Mouse (Mus musculus) hindbrain, embryonic 15.5 days (tissue): Measurements from ENCODE around the gene Hoxb7. TPM values are rescaled to one million over a fixed set of nuclear protein-coding genes. Genes with fewer than 3 reads are reported as not detected.

Experiments used
- ATAC-seq: fragments of 200-750 bp; cut with Nextera tagmentation; 2 replicates; pipeline ENCODE4 v1.8.0; 2017; ENCODE audit warnings: low read depth, moderate number of reproducible peaks, moderate TSS enrichment; ENCODE audit not compliant: low FRiP score
- H3K27ac ChIP-seq: fragments of 300-500 bp; sonication (generic); replicated peaks from 2 replicates; pipeline ENCODE4 v1.5.1; 2015; ENCODE audit warnings: mild to moderate bottlenecking, inconsistent platforms
- H3K27me3 ChIP-seq: fragments of 300-500 bp; sonication (generic); 2 replicates; pipeline ENCODE4 v1.6.1; 2015; ENCODE audit warnings: control low read depth, inconsistent platforms
- H3K36me3 ChIP-seq: fragments of 300-500 bp; sonication (generic); 2 replicates; pipeline ENCODE4 v1.6.1; 2015; ENCODE audit warnings: control low read depth, inconsistent platforms
- H3K4me1 ChIP-seq: fragments of 300-500 bp; sonication (generic); replicated peaks from 2 replicates; pipeline ENCODE4 v1.6.1; 2015; ENCODE audit warnings: control low read depth, inconsistent platforms
- H3K4me2 ChIP-seq: fragments of 300-500 bp; sonication (generic); 2 replicates; pipeline ENCODE4 v1.6.1; 2015; ENCODE audit warnings: moderate library complexity, mild to moderate bottlenecking, inconsistent platforms
- H3K4me3 ChIP-seq: fragments of 300-500 bp; sonication (generic); 2 replicates; pipeline ENCODE4 v1.5.1; 2015; ENCODE audit warnings: mild to moderate bottlenecking, inconsistent platforms
- H3K9ac ChIP-seq: fragments of 300-500 bp; sonication (generic); 2 replicates; pipeline ENCODE4 v1.6.1; 2015; ENCODE audit warnings: inconsistent platforms
- H3K9me3 ChIP-seq: fragments of 300-500 bp; sonication (generic); 2 replicates; pipeline ENCODE4 v1.6.1; 2016; ENCODE audit warnings: control low read depth, inconsistent platforms
- WGBS: fragments of 180-500 bp; shearing (Covaris S2); methylation state at CpG from one replicate; pipeline ENCODE4 v1.1.7; 2015; 5-methylcytosine and 5-hydroxymethylcytosine counted together
- polyA plus RNA-seq: library from polyadenylated mRNA; unstranded; fragments of >200 nt; fragmentation: Nextera tagmentation; extraction: Ambion mirVana; gene quantifications from 2 replicates; pipeline ENCODE4 v1.2.1, GENCODE M21; 2015

The Hoxb7 gene
- polyA plus RNA-seq, 1 experiment from 2014 or later: 33.6 TPM

DNA sequence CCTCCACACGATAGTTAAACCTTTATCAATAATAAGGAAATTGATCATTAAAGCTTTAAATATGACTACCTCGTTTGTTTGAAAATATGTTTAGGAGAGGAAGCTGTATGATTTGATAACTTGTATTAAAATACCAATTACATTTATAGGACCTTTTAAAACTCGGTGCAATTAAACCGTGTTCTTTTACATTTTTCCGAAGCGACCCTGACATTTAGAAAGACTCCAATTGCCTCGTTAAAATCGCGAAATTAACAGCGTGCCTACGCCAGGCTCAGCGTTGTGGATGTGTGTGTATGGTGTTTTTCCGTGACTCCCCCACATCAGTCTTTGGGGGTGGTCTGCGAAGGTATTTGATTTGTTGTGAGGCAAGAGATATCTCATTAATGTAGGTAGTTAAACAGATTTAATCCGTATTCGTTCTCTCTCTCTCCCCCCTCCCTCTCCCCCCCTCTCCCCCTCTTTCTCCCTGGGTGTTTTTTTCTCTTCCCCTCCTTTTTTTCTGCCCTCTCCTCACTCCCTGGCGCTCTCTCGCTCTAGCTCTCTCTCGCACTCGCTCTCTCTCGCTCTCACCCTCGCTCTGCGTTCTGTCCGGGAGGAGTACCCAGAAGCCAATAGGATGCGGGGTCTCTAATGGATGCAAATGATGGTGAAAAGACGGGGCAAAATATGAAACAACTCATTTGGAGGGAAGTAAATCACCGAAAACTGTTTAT lies 4.4 kb upstream of the Hoxb7 start, which contains the start of gene Hoxb8:
Gene Hoxb8 (plus strand): TSS at position 51 of the 716 bp plus-strand sequence.
- Histone ChIP-seq H3K4me2 (peak within 1 kb of the TSS; percentile 50), H3K9ac (no peak within 1 kb of the TSS; the same call in 1 of the 2 replicates), H3K4me3 (peak within 1 kb of the TSS; percentile 40), H3K4me1 (peaks cover 6% of the 10 kb centered on the region), H3K36me3 (no peaks in the 10 kb centered on the region), H3K27ac (peak within 1 kb of the TSS; percentile 72), H3K27me3 (peaks cover 78% of the 10 kb centered on the region), H3K9me3 (no peaks in the 10 kb centered on the region)
- no peak for ATAC-seq
- 1% methylated on average over 27 of the region's 27 CpGs for WGBS

GRCm38 (mm10) chr11:96282795-96283430 lies 3.5 kb upstream of the Hoxb7 start:
- H3K4me3 ChIP-seq: peak overlapping the region; percentile 40
- no peaks in the 10 kb centered on the region for H3K36me3 ChIP-seq
- peak overlapping the region; percentile 37 for H3K9ac ChIP-seq
- no peaks in the 10 kb centered on the region for H3K9me3 ChIP-seq
- peaks cover 77% of the 10 kb centered on the region for H3K27me3 ChIP-seq
- no peak for ATAC-seq
- H3K27ac ChIP-seq: peak overlapping the region; percentile 72
- WGBS: under 1% methylated on average over 49 of the region's 49 CpGs
- H3K4me2 ChIP-seq: peak overlapping the region; percentile 50
- peaks cover 6% of the 10 kb centered on the region for H3K4me1 ChIP-seq

GRCm38 (mm10) chr11:96284041-96284749 lies 2.2 kb upstream of the Hoxb7 start:
- peak overlapping the region; percentile 50 for H3K4me2 ChIP-seq
- peak overlapping the region; percentile 28 for H3K9ac ChIP-seq
- peak overlapping the region; percentile 40 for H3K4me3 ChIP-seq
- no peak for ATAC-seq
- H3K4me1 ChIP-seq: peaks cover 6% of the 10 kb centered on the region
- peaks cover 77% of the 10 kb centered on the region for H3K27me3 ChIP-seq
- no peaks in the 10 kb centered on the region for H3K36me3 ChIP-seq
- under 1% methylated on average over 48 of the region's 49 CpGs for WGBS
- H3K27ac ChIP-seq: peak overlapping the region; percentile 72
- no peaks in the 10 kb centered on the region for H3K9me3 ChIP-seq

DNA sequence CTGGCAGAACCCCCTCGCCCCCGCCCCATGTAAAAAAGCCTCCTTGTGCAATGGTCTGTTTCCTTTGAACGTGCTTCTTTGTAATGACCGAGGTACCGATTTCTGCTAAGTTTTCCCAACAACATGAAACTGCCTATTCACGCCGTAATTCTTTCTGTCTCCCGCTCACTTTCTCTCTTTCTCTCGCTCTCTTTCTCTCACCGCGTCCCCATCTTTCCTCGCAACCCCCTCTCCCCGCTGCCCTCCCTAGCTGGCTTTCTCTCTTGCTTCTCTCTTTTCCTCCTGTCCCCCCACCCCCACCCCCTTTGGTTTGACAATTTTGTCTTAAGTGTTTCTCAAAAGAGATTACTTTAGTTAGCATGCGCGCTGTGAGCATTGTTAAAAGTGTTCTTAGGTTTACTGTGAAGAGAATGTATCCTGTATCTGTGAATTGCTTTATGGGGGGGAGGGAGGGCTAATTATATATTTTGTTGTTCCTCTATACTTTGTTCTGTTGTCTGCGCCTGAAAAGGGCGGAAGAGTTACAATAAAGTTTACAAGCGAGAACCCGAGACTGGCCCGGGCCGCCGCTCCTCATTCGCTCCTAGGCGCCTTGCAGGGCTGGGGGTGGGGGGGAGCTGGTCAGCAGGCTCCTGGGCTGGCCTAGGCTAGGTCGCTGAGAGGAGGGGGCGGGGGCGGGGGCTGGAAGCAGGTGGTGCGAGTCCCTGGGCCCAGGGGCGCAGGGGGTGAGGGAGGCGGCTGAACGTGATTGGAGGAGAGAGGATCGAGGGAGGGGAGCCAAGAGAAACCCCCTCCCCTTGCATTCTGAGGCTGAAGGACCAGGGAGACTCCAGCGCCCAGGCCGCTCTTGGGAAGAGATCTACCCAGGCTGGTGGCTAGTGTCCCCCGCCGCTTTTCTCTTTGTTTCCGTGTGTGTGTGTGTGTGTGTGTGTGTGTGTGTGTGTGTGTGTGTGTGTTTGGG lies 1.4 kb upstream of the Hoxb7 start:
- no peaks in the 10 kb centered on the region for H3K9me3 ChIP-seq
- H3K27ac ChIP-seq: peak overlapping the region; percentile 72
- H3K4me2 ChIP-seq: peak overlapping the region; percentile 50
- under 1% methylated on average over 37 of the region's 37 CpGs for WGBS
- peak overlapping the region; percentile 28 for H3K9ac ChIP-seq
- H3K27me3 ChIP-seq: peaks cover 72% of the 10 kb centered on the region
- peak overlapping the region; percentile 40 for H3K4me3 ChIP-seq
- H3K36me3 ChIP-seq: no peaks in the 10 kb centered on the region
- peaks cover 6% of the 10 kb centered on the region for H3K4me1 ChIP-seq
- peak; percentile 69; the same call in 1 of the 2 replicates for ATAC-seq

- H3K9ac ChIP-seq: peak overlapping the region; percentile 27; the same call in 1 of the 2 replicates
- under 1% methylated on average over 55 of the region's 55 CpGs for WGBS
- peak overlapping the region; percentile 72 for H3K27ac ChIP-seq
- peaks cover 6% of the 10 kb centered on the region for H3K4me1 ChIP-seq
- no peaks in the 10 kb centered on the region for H3K9me3 ChIP-seq
- H3K4me3 ChIP-seq: peak overlapping the region; percentile 40
- H3K36me3 ChIP-seq: no peaks in the 10 kb centered on the region
- ATAC-seq: no peak
- H3K27me3 ChIP-seq: peaks cover 72% of the 10 kb centered on the region
- peak overlapping the region; percentile 50 for H3K4me2 ChIP-seq
Measured at GRCm38 (mm10) chr11:96286739-96287385, 439 bp downstream of the Hoxb7 start.

DNA sequence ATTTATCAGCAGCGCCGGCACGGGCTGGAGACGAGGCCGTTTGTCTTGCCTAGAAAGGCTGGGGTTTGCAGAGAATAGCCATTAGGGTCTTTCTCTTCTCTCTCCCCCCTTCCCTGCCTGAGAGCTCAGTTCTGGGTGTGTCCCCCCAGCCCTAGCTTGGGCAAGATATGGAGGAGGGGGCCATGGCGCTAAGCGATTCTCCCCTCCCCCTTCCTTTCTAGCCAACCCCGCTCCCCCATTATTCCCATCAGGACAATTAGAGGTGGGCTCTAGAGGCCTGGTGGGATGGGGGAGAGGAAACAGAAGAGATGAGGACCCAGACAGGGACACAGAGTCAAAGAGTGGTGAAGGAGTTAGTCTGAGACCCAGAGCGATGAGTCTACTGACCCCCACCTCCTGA lies 988 bp downstream of the Hoxb7 start:
- Histone ChIP-seq H3K36me3 (no peaks in the 10 kb centered on the region), H3K4me3 (peak overlapping the region; percentile 40), H3K4me1 (peaks cover 6% of the 10 kb centered on the region), H3K27ac (peak overlapping the region; percentile 72), H3K27me3 (peaks cover 74% of the 10 kb centered on the region), H3K4me2 (peak overlapping the region; percentile 50), H3K9me3 (no peaks in the 10 kb centered on the region), H3K9ac (0 out of 2 replicates have a peak overlapping the region, but pooled peaks have one; percentile 27)
- WGBS: 2% methylated on average over 8 of the region's 9 CpGs
- 0 out of 2 replicates have a peak, but pooled peaks have one; percentile 27 for ATAC-seq

DNA sequence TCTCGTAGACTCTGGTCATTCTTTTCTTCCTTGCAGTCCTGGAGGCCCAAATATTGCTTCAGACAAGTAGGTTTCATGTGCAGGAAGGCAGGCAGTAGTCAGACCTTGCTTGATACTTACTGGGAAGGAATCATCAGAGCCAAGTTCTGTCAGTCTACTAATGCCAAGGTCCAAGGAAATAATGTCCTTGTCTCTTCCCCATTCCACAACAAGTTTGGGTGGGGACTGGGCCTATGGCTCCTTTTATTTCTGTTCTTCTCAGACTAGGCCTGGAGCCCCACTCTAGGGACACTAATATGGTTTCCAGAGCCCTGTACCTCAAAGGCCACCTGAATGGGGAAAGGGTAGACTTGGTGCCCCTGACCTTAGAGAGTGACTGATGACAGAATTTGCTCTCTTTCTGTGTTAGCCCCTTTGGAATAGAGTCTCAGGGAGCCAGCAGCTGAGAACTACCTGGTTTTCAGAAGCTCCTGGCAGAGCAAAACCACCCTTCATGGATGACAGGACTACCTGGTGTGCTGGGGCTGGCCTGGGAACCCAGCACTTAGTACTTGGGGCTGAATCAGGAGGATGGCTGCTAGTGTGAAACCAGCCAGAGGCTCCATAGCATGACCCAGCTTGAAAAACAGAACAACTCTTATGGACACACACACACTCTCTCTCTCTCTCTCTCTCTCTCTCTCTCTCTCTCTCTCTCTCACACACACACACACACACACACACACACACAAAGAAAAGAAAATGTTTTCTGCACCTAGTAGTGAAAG lies 2.2 kb downstream of the Hoxb7 start:
- Histone ChIP-seq H3K4me2 (peak overlapping the region; percentile 50), H3K4me3 (no peak overlapping the region), H3K4me1 (peaks cover 6% of the 10 kb centered on the region), H3K27me3 (peaks cover 78% of the 10 kb centered on the region), H3K27ac (peak overlapping the region; percentile 34; the same call in 1 of the 2 replicates), H3K9me3 (no peaks in the 10 kb centered on the region), H3K9ac (no peak overlapping the region), H3K36me3 (no peaks in the 10 kb centered on the region)
- no peak for ATAC-seq
- WGBS: 14% methylated on average over 1 of the region's 1 CpGs

- Histone ChIP-seq H3K9me3 (no peaks in the 10 kb centered on the region), H3K4me2 (peak overlapping the region; percentile 30), H3K9ac (no peak overlapping the region), H3K27me3 (peaks cover 79% of the 10 kb centered on the region), H3K36me3 (no peaks in the 10 kb centered on the region), H3K4me3 (no peak overlapping the region), H3K27ac (0 out of 2 replicates have a peak overlapping the region, but pooled peaks have one; percentile 7), H3K4me1 (peaks cover 4% of the 10 kb centered on the region)
- ATAC-seq: no peak
- 5% methylated on average over 21 of the region's 21 CpGs for whole genome bisulfite sequencing
Measured at GRCm38 (mm10) chr11:96289293-96289692, 2.9 kb downstream of the Hoxb7 start.

DNA sequence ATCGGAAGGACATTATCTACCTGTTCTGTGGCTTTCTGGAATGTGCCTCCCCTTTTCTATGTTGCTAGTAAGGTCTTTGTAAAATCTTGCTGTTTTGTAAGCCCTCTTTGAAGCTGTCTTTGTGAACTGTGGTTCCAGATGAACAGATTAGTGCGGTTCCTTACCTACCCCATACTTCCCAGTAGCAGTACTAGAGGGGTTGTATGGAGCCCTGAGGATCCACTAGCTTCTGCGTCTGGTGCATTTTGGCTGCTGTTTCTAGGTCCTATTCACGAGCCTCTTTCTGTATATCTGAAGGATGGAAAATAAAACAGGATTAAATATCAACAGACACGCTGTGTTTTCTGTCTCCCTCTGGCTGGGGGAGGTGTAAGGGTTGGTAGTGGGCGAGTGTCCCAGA lies 3.4 kb downstream of the Hoxb7 start:
- H3K27me3 ChIP-seq: peaks cover 79% of the 10 kb centered on the region
- 0 out of 2 replicates have a peak overlapping the region, but pooled peaks have one; percentile 7 for H3K27ac ChIP-seq
- no peaks in the 10 kb centered on the region for H3K36me3 ChIP-seq
- no peaks in the 10 kb centered on the region for H3K9me3 ChIP-seq
- H3K4me3 ChIP-seq: no peak overlapping the region
- ATAC-seq: no peak
- 13% methylated on average over 6 of the region's 6 CpGs for WGBS
- no peaks in the 10 kb centered on the region for H3K4me1 ChIP-seq
- no peak overlapping the region for H3K9ac ChIP-seq
- H3K4me2 ChIP-seq: peak overlapping the region; percentile 7; the same call in 1 of the 2 replicates

- no peak overlapping the region; the same call in 1 of the 2 replicates for H3K4me3 ChIP-seq
- no peaks in the 10 kb centered on the region for H3K36me3 ChIP-seq
- no peak for ATAC-seq
- H3K4me2 ChIP-seq: peak overlapping the region; percentile 28
- no peaks in the 10 kb centered on the region for H3K9me3 ChIP-seq
- no peak overlapping the region for H3K9ac ChIP-seq
- 8% methylated on average over 17 of the region's 17 CpGs for WGBS
- H3K4me1 ChIP-seq: no peaks in the 10 kb centered on the region
- H3K27me3 ChIP-seq: peaks cover 85% of the 10 kb centered on the region
- H3K27ac ChIP-seq: peak overlapping the region; percentile 40; the same call in 1 of the 2 replicates
Measured at GRCm38 (mm10) chr11:96290705-96291355, 4.4 kb downstream of the Hoxb7 start.
